Mouse (Mus musculus) adrenal gland, adult (tissue): Measurements from ENCODE around the gene Brcc3.

Experiments
- DNase-seq, 2 experiments: peaks; one replicate each; pipeline ENCODE4 v3.0.0; 2022 to 2023; ENCODE audit warnings: low spot score in 1 of 2; ENCODE audit not compliant: inconsistent age in 2 of 2

The Brcc3 gene

GRCm38 (mm10) chrX:75415936-75416785, at the start of gene Brcc3, which contains the start of the genes Cmc4 and Mtcp1:
Brcc3 (plus strand) TSS chrX:75416628.
Cmc4 (minus strand) TSS chrX:75416584.
Mtcp1 (minus strand) TSS chrX:75416588.
- peak; percentile 92 to 95 for DNase-seq

GRCm38 (mm10) chrX:75370197-75370596, 46.2 kb upstream of the Brcc3 start:
- DNase-seq: peak; percentile 51 to 66

GRCm38 (mm10) chrX:75372666-75373425, 43.6 kb upstream of the Brcc3 start:
- peak in 1 of 2 experiments; percentile 46 for DNase-seq

GRCm38 (mm10) chrX:75376815-75377214, 39.6 kb upstream of the Brcc3 start:
- DNase-seq: no peak

- DNase-seq: peak in 1 of 2 experiments; percentile 35
Observed at GRCm38 (mm10) chrX:75381176-75381575, 35.3 kb upstream of the Brcc3 start.

GRCm38 (mm10) chrX:75381699-75382098, 34.7 kb upstream of the Brcc3 start:
- DNase-seq: no peak

DNA sequence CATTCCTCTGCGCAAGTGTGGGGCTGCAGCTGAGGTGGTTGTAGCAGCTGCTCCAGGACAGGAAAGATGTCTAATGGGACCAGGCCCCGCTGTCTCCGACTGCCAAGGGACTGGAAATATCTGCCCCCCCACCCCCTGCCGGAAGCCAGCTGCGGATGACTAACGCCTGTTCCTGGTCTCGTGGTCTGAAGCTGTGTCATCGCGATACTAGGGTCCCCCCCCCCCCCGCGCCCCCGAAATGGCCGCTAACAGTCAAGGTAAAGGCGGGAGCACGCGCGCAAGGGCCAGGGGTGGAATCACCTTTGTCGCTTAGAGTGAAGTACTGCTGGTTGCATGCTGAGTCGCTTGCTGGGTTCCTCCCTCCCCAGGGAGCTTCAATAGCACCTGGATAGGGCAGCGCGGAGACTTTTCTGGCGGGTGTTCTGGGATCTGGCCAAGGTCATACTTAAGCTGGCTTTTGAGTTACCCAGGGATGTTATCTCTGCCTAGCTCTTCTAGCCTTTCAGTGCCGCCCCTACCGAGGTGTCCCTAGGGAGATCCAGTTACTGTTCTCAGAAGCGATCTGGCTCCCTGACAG, 34.1 kb upstream of the Brcc3 start, which contains the start of the genes Fundc2 and F8:
Fundc2 (plus strand) TSS at position 205 of the 577 bp plus-strand sequence.
F8 (minus strand) TSS at position 421 of the 577 bp plus-strand sequence.
- peak; percentile 83 to 86 for DNase-seq

GRCm38 (mm10) chrX:75399471-75399870, 17.0 kb upstream of the Brcc3 start:
- no peak for DNase-seq

DNA sequence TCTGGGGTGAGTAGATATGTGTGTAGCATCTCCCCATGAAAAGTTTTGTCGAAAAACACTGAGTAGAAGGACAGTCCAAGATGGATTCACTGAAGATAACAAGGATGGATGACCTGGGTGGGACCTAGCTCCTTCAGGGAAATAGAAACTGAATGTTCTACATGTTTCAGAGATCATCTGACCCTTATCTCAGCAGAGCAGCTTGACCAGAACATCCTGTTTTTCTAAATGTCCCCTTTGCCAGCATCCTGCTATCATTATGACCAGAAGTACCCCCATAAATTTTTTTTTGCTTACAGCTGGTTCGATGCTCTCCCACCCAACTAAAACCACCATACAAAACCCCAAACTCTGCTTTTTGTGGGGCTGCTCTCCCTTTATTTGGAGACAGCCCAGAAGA, 13.8 kb upstream of the Brcc3 start:
- peak in 1 of 2 experiments; percentile 27 for DNase-seq

- DNase-seq: no peak
Observed at GRCm38 (mm10) chrX:75403350-75403749, 13.1 kb upstream of the Brcc3 start.

DNA sequence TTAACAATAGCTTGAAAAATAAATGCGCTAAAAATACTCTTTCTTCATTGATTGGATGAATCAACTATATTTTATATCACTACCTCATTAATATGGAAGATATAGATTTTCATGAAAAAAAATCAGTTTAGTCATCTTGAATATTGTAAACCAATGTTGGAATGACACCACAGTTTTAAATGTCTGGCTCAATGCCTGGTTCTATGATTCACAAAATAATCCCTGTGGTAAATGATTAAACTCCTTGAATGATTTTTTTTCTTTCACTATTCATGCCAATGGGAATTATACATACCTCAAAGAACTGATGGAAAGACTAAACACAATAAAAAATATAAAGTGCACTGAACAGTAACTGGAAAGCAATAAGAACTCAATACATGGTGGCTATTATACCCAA, 6.7 kb upstream of the Brcc3 start:
- peak in 1 of 2 experiments; percentile 39 for DNase-seq

DNA sequence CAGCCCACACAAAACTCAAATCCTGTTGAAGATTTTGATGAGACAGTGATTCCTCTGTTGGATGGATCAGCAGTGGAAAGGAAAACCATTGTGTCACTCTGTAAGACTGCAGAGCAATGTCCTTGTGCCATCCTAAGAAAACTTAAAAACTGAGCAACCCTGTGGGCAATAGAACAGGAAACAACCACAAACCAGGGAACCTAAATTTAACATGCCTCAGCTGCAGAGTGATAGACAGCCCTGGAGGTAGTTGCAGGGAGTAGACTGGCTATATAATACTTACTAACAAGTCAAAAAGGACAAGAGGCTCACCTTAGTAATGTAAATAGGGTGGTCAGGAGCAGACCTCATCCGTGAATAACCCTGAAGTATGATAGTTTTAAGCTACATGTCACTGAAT, 38.2 kb downstream of the Brcc3 start:
- no peak for DNase-seq

GRCm38 (mm10) chrX:75475182-75475644, 58.8 kb downstream of the Brcc3 start:
- peak; percentile 58 to 85 for DNase-seq

DNA sequence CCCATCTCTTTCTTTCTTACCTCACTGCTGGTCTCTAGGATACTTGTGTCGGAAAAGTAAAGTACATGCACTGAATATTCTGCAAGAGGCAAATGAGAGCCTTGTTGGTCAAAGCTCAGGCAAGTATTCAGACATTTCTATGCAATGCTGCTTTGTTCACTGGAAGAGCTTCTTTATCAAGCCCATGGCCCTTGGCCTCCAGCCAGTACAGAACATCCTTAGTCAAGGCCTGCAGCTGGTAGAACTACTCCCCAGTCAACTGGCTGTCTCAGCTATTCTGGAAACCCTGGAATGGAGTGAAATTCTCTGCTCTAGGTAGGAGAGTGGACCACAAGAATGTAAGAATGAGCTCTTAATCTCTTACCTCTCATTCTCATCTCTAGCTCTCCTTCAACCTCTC, 73.5 kb downstream of the Brcc3 start:
- DNase-seq: peak in 1 of 2 experiments; percentile 7
